Mouse (Mus musculus) small intestine, adult 2 months (tissue): ENCODE results near the gene Tomm7.

Experiments used
- CTCF ChIP-seq: fragments of 200-500 bp; IDR thresholded peaks from 2 replicates; pipeline ENCODE4 v1.5.1; 2012; ENCODE audit warnings: low read depth, mild to moderate bottlenecking, control low read depth, inconsistent platforms, low read length, moderate library complexity, mixed read lengths; ENCODE audit not compliant: insufficient replicate concordance, insufficient read length; ENCODE audit errors: extremely low read depth
- POLR2A ChIP-seq: fragments of 200-500 bp; IDR thresholded peaks from 2 replicates; pipeline ENCODE4 v1.6.1; 2012; ENCODE audit warnings: low read depth, mild to moderate bottlenecking, control low read depth, inconsistent platforms, low read length, moderate library complexity

GRCm38 (mm10) chr5:23858001-23858400, 14.0 kb upstream of the Tomm7 start:
- no peak for TF ChIP-seq CTCF
- no peak for TF ChIP-seq POLR2A
